Mouse (Mus musculus) erythroblast, embryonic 14.5 days (primary cell): ENCODE data around the gene Tmem108. TPM values are rescaled to one million over a fixed set of nuclear protein-coding genes. Genes with fewer than 3 reads are reported as not detected.

Experiments used
- H3K27me3 ChIP-seq: 2 replicates; pipeline ENCODE4 v1.6.1; 2012; ENCODE audit warnings: inconsistent platforms; ENCODE audit not compliant: control insufficient read depth
- H3K36me3 ChIP-seq: 2 replicates; pipeline ENCODE4 v1.6.1; 2012; ENCODE audit warnings: mild to moderate bottlenecking, inconsistent platforms; ENCODE audit not compliant: control insufficient read depth
- H3K4me1 ChIP-seq: 2 replicates; pipeline ENCODE4 v1.6.1; 2012; ENCODE audit warnings: inconsistent platforms; ENCODE audit not compliant: control insufficient read depth
- H3K4me3 ChIP-seq: replicated peaks from 2 replicates; pipeline ENCODE3; 2012; ENCODE audit warnings: moderate library complexity, mild to moderate bottlenecking, inconsistent platforms
- H3K9me3 ChIP-seq: 2 replicates; pipeline ENCODE4 v1.6.1; 2012; ENCODE audit warnings: low read length, inconsistent platforms, mixed read lengths; ENCODE audit not compliant: control insufficient read depth
- GATA1 ChIP-seq: IDR thresholded peaks from 2 replicates; pipeline ENCODE4 v1.6.1; 2012; ENCODE audit warnings: low read length, inconsistent platforms, mixed read lengths
- TAL1 ChIP-seq: IDR thresholded peaks from 3 replicates; pipeline ENCODE4 v1.6.1; 2012; ENCODE audit warnings: low read length, inconsistent platforms, mixed read lengths
- polyA plus RNA-seq: library from polyadenylated mRNA; stranded (reverse); fragments of >175 nt; gene quantifications from 2 replicates; pipeline ENCODE4 v1.2.3, GENCODE M21; 2012

Gene Tmem108
- polyA plus RNA-seq, 1 experiment, result not detected

GRCm38 (mm10) chr9:103726751-103727462, 34.7 kb downstream of the Tmem108 start:
- no peak for TF ChIP-seq GATA1
- TF ChIP-seq TAL1, result no peak
- Histone ChIP-seq H3K4me1 (no peaks in the 10 kb centered on the region), H3K27me3 (no peaks in the 10 kb centered on the region), H3K4me3 (no peak overlapping the region), H3K9me3 (no peaks in the 10 kb centered on the region), H3K36me3 (no peaks in the 10 kb centered on the region)

DNA sequence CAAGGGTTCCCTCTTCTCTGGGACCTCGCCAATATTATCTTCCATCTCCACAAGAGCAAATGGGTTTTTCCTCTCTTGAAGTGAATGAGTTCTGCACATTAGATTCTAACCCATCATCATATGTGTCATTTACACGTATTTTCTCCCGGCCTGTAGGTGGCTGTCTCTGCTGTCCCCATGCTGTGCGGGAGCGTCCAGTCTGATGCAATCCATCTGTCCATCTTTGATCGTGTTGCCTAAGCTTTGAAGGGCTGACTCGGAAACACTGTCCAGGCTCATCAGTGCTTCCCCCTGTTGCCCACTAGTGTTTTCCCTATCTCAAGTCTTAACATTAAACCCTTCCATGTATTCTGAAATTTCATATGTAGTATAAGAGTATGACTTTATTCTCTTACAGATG, 36.1 kb downstream of the Tmem108 start:
- Histone ChIP-seq H3K9me3 (peaks cover 5% of the 10 kb centered on the region; the same call in 1 of the 2 replicates), H3K4me3 (no peak overlapping the region), H3K36me3 (no peaks in the 10 kb centered on the region), H3K27me3 (no peaks in the 10 kb centered on the region), H3K4me1 (no peaks in the 10 kb centered on the region)
- TF ChIP-seq TAL1, result no peak
- TF ChIP-seq GATA1, result no peak

GRCm38 (mm10) chr9:103721486-103721885, 40.2 kb downstream of the Tmem108 start:
- peaks cover 7% of the 10 kb centered on the region; the same call in 1 of the 2 replicates for H3K9me3 ChIP-seq
- no peak for TF ChIP-seq GATA1
- no peak for TF ChIP-seq TAL1
- H3K36me3 ChIP-seq, result no peaks in the 10 kb centered on the region
- H3K4me1 ChIP-seq, result no peaks in the 10 kb centered on the region
- no peak overlapping the region for H3K4me3 ChIP-seq
- H3K27me3 ChIP-seq, result no peaks in the 10 kb centered on the region

GRCm38 (mm10) chr9:103721081-103721480, 40.6 kb downstream of the Tmem108 start:
- no peaks in the 10 kb centered on the region for H3K27me3 ChIP-seq
- H3K4me1 ChIP-seq, result no peaks in the 10 kb centered on the region
- H3K36me3 ChIP-seq, result no peaks in the 10 kb centered on the region
- H3K4me3 ChIP-seq, result no peak overlapping the region
- no peak for TF ChIP-seq TAL1
- no peak for TF ChIP-seq GATA1
- H3K9me3 ChIP-seq, result peaks cover 7% of the 10 kb centered on the region; the same call in 1 of the 2 replicates

DNA sequence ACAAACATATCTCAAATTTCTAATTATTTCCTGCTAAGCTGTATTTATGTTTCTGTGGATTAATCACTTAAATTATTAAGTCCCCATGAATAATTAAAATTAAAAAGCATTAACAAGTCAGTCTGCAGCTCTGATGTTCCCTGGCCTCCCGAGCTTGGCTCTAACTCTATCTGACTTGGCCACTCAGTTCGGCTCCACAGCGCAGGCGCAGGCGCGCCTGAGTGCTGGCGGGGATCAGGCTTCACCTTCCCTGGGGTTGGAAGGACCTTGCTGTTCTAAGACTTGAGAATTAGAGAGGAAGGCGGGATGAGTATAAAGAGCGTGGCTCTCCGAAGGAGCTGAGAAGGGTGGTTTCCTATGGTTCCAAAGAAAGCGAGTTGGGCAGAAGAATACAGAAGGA, 41.6 kb downstream of the Tmem108 start:
- no peak overlapping the region for H3K4me3 ChIP-seq
- TF ChIP-seq GATA1 (no peak), TAL1 (no peak)
- H3K36me3 ChIP-seq, result no peaks in the 10 kb centered on the region
- H3K27me3 ChIP-seq, result no peaks in the 10 kb centered on the region
- H3K4me1 ChIP-seq, result no peaks in the 10 kb centered on the region
- H3K9me3 ChIP-seq, result peaks cover 7% of the 10 kb centered on the region; the same call in 1 of the 2 replicates

DNA sequence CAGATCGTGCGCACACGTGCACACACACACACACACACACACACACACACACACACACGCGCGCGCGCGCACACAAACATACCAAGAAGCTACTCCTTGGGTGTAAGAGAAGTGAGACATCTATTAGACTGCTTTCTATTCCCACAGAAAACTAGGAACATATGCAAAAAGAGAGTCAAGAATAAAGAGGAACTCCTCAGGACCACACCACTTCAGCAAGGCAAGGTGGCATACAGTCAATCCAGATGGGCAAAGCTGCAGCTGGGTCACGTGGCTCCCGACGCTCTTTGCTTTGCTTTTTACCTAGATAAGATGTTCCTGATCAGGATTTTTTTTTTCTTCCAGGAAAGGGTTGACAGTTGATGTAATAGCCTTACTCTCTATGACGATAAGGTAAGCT, 45.6 kb downstream of the Tmem108 start:
- no peaks in the 10 kb centered on the region for H3K36me3 ChIP-seq
- H3K4me1 ChIP-seq, result no peaks in the 10 kb centered on the region
- peaks cover 4% of the 10 kb centered on the region; the same call in 1 of the 2 replicates for H3K9me3 ChIP-seq
- H3K4me3 ChIP-seq, result no peak overlapping the region
- H3K27me3 ChIP-seq, result no peaks in the 10 kb centered on the region
- no peak for TF ChIP-seq GATA1
- no peak for TF ChIP-seq TAL1

DNA sequence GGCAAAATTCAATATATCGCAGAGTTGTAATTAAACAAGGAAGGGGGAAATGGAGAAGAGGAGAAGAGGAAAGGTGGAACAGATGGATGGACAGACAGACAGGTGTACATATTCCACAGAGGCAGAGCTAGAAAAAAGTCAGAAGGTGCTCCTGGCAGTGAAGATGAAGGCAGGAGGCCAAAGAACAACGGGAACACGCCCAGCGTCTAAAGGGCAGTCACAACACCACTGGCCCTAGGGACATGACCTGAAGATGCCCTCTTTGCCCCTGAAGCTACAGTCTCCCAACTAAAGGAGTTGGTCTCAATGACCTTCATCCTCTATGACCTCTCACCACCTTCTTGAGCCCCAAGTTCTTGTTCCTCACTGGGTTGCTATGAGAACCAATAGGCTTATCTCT, 46.3 kb downstream of the Tmem108 start:
- Histone ChIP-seq H3K36me3 (no peaks in the 10 kb centered on the region), H3K9me3 (peaks cover 2% of the 10 kb centered on the region; the same call in 1 of the 2 replicates)
- TF ChIP-seq GATA1 (no peak), TAL1 (no peak)

GRCm38 (mm10) chr9:103713230-103713629, 48.4 kb downstream of the Tmem108 start:
- Histone ChIP-seq H3K4me3 (no peak overlapping the region), H3K9me3 (no peaks in the 10 kb centered on the region; the same call in 1 of the 2 replicates), H3K36me3 (no peaks in the 10 kb centered on the region), H3K27me3 (no peaks in the 10 kb centered on the region), H3K4me1 (no peaks in the 10 kb centered on the region)
- no peak for TF ChIP-seq GATA1
- TF ChIP-seq TAL1, result no peak

More for the DNA sequence above, 46.3 kb downstream of the Tmem108 start:
- Histone ChIP-seq H3K27me3 (no peaks in the 10 kb centered on the region), H3K4me3 (no peak overlapping the region), H3K4me1 (no peaks in the 10 kb centered on the region)

DNA sequence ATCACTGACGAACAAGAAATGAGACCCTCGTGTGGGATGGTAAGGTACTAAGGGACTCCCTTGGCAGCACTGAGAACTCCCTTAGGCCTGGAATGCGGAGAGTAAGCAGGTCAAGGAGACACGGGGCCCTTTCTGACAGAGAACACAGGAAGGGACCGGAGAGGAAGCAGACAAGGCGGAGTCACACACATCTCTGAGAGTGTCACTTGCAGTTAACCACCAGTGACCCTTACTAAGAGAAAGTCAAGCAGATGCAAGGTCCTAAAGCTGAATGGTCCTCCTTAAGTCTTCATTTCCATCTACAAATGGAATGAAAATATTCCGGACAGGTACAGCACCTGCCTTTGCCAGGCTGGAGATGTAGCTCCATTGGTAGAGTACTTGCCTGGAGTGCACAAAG, 48.9 kb downstream of the Tmem108 start:
- no peak for TF ChIP-seq GATA1
- no peak for TF ChIP-seq TAL1
- H3K4me1 ChIP-seq, result no peaks in the 10 kb centered on the region
- H3K36me3 ChIP-seq, result no peaks in the 10 kb centered on the region
- no peak overlapping the region for H3K4me3 ChIP-seq
- no peaks in the 10 kb centered on the region; the same call in 1 of the 2 replicates for H3K9me3 ChIP-seq
- no peaks in the 10 kb centered on the region for H3K27me3 ChIP-seq

GRCm38 (mm10) chr9:103709694-103710093, 51.9 kb downstream of the Tmem108 start:
- Histone ChIP-seq H3K4me1 (no peaks in the 10 kb centered on the region), H3K27me3 (no peaks in the 10 kb centered on the region), H3K4me3 (no peak overlapping the region), H3K9me3 (peaks cover 3% of the 10 kb centered on the region; the same call in 1 of the 2 replicates), H3K36me3 (no peaks in the 10 kb centered on the region)
- no peak for TF ChIP-seq TAL1
- TF ChIP-seq GATA1, result no peak
